Mouse (Mus musculus) frontal cortex, postnatal 10 days (tissue): ENCODE measurements around the gene Afg1l.

ENCODE experiments used
- DNase-seq, 2 experiments: peaks; one replicate each; pipeline ENCODE4 v3.0.0; 2022; ENCODE audit warnings: low spot score in 2 of 2, mixed read lengths in 1 of 2

The Afg1l gene

GRCm38 (mm10) chr10:42383708-42384107 lies 94.7 kb downstream of the Afg1l start:
- no peak for DNase-seq

- DNase-seq: no peak
These were observed 114.1 kb downstream of the Afg1l start for GRCm38 (mm10) chr10:42364216-42364615.

- no peak for DNase-seq
These were observed 122.4 kb downstream of the Afg1l start for GRCm38 (mm10) chr10:42355980-42356379.

GRCm38 (mm10) chr10:42347986-42348385 lies 130.4 kb downstream of the Afg1l start:
- DNase-seq: no peak

GRCm38 (mm10) chr10:42347127-42347526 lies 131.2 kb downstream of the Afg1l start:
- DNase-seq: no peak

- DNase-seq: no peak
These were observed 132.0 kb downstream of the Afg1l start for GRCm38 (mm10) chr10:42346179-42346877.

GRCm38 (mm10) chr10:42342714-42343113 lies 135.7 kb downstream of the Afg1l start:
- no peak for DNase-seq

- no peak for DNase-seq
These were observed 136.4 kb downstream of the Afg1l start for GRCm38 (mm10) chr10:42341815-42342457.

- DNase-seq: no peak
These were observed 138.0 kb downstream of the Afg1l start for GRCm38 (mm10) chr10:42340426-42340793.

- no peak for DNase-seq
These were observed 138.5 kb downstream of the Afg1l start for GRCm38 (mm10) chr10:42339773-42340425.

GRCm38 (mm10) chr10:42338456-42338855 lies 139.9 kb downstream of the Afg1l start:
- DNase-seq: no peak

- DNase-seq: peak in 1 of 2 experiments; percentile 40
These were observed 150.8 kb downstream of the Afg1l start for GRCm38 (mm10) chr10:42327576-42327975.

GRCm38 (mm10) chr10:42325305-42325704 lies 153.1 kb downstream of the Afg1l start:
- DNase-seq: no peak

GRCm38 (mm10) chr10:42323978-42324377 lies 154.4 kb downstream of the Afg1l start:
- DNase-seq: no peak

GRCm38 (mm10) chr10:42313222-42313786 lies 165.1 kb downstream of the Afg1l start:
- DNase-seq: no peak

- no peak for DNase-seq
These were observed 165.8 kb downstream of the Afg1l start for GRCm38 (mm10) chr10:42312557-42312956.

GRCm38 (mm10) chr10:42308687-42308987 lies 169.7 kb downstream of the Afg1l start:
- no peak for DNase-seq

GRCm38 (mm10) chr10:42307980-42308686 lies 170.2 kb downstream of the Afg1l start:
- peak; percentile 58 to 85 for DNase-seq

GRCm38 (mm10) chr10:42306422-42306821 lies 171.9 kb downstream of the Afg1l start:
- no peak for DNase-seq

- no peak for DNase-seq
These were observed 177.6 kb downstream of the Afg1l start for GRCm38 (mm10) chr10:42300805-42301204.

- no peak for DNase-seq
These were observed 178.4 kb downstream of the Afg1l start for GRCm38 (mm10) chr10:42299967-42300366.

- DNase-seq: no peak
These were observed 178.9 kb downstream of the Afg1l start for GRCm38 (mm10) chr10:42299426-42299825.
